Mouse (Mus musculus) forebrain, postnatal 0 days (tissue): ENCODE results near the gene Rnf8. TPM values are rescaled to one million over a fixed set of nuclear protein-coding genes. Genes with fewer than 3 reads are reported as not detected.
A peak's percentile ranks its signal among the peaks of the same experiment; 100 is the strongest.

Experiments used
- ATAC-seq: fragments of 200-750 bp; cut with Nextera tagmentation; 2 replicates; pipeline ENCODE4 v1.8.0; 2017; ENCODE audit warnings: mild to moderate bottlenecking, moderate library complexity
- DNase-seq: peaks from one replicate; pipeline ENCODE4 v3.0.0-alpha.2; 2015
- H3K27ac ChIP-seq: fragments of 300-500 bp; sonication (generic); 2 replicates; pipeline ENCODE4 v1.5.1; 2014; ENCODE audit warnings: low read depth, mild to moderate bottlenecking, antibody characterized with exemption, low read length, moderate library complexity, mixed read lengths
- H3K27me3 ChIP-seq: fragments of 300-500 bp; sonication (generic); 2 replicates; pipeline ENCODE4 v1.6.1; 2014; ENCODE audit warnings: mild to moderate bottlenecking, low read length, mixed read lengths; ENCODE audit not compliant: insufficient read depth
- H3K36me3 ChIP-seq: fragments of 300-500 bp; sonication (generic); 2 replicates; pipeline ENCODE4 v1.6.1; 2014; ENCODE audit warnings: mild to moderate bottlenecking, moderate library complexity; ENCODE audit not compliant: insufficient read depth
- H3K4me1 ChIP-seq: fragments of 300-500 bp; sonication (generic); 2 replicates; pipeline ENCODE4 v1.6.1; 2014; ENCODE audit warnings: antibody characterized with exemption; ENCODE audit not compliant: insufficient read depth
- H3K4me2 ChIP-seq: fragments of 300-500 bp; sonication (generic); 2 replicates; pipeline ENCODE4 v1.6.1; 2014; ENCODE audit warnings: low read depth, mild to moderate bottlenecking, moderate library complexity
- H3K4me3 ChIP-seq: fragments of 300-500 bp; sonication (generic); 2 replicates; pipeline ENCODE4 v1.5.1; 2014; ENCODE audit warnings: low read depth, low read length, mixed read lengths
- H3K9ac ChIP-seq: fragments of 300-500 bp; sonication (generic); 2 replicates; pipeline ENCODE4 v1.6.1; 2014; ENCODE audit warnings: mild to moderate bottlenecking
- H3K9me3 ChIP-seq: fragments of 300-500 bp; sonication (generic); 2 replicates; pipeline ENCODE4 v1.6.1; 2016; ENCODE audit warnings: low read length
- CTCF ChIP-seq: sonication (generic); IDR thresholded peaks from 2 replicates; pipeline ENCODE4 v1.5.1; 2016; ENCODE audit warnings: antibody characterized with exemption, control low read depth, low read depth
- WGBS: fragments of 180-500 bp; shearing (Covaris S2); extraction: QIAGEN DNeasy Blood & Tissue Kit; methylation state at CpG from one replicate; pipeline ENCODE4 v1.1.7; 2014; 5-methylcytosine and 5-hydroxymethylcytosine counted together
- polyA plus RNA-seq: library from polyadenylated mRNA; unstranded; fragments of >200 nt; fragmentation: Nextera tagmentation; extraction: Ambion mirVana; gene quantifications from 2 replicates; pipeline ENCODE4 v1.2.1, GENCODE M21; 2015
- total RNA-seq: library from RNA; depleted of rRNA; stranded (reverse); fragments of >200 nt; gene quantifications from 2 replicates; pipeline ENCODE4 v1.2.3, GENCODE M21; 2014; rRNA removed

Rnf8 gene
- total RNA-seq (49.0 and 50.3 TPM in 2 replicates), polyA plus RNA-seq (60.2 and 68.8 TPM in 2 replicates)

GRCm38 (mm10) chr17:29614115-29615023, at the start of gene Rnf8, which contains the start of gene Gm28043:
TSS of gene Rnf8 (plus strand) at chr17:29614790.
TSS of gene Gm28043 (plus strand) at chr17:29614876.
- peak within 1 kb of the TSS; percentile 83 for H3K4me2 ChIP-seq
- TF ChIP-seq CTCF, result peak; percentile 72
- ATAC-seq (peak; percentile 97), DNase-seq (peak; percentile 97)
- WGBS, result 2% methylated on average over 52 of the region's 52 CpGs
- peaks cover 7% of the 10 kb centered on the region; the same call in 1 of the 2 replicates for H3K36me3 ChIP-seq
- peak within 1 kb of the TSS; percentile 99 for H3K4me3 ChIP-seq
- H3K4me1 ChIP-seq, result peaks cover 16% of the 10 kb centered on the region; the same call in 1 of the 2 replicates
- H3K27me3 ChIP-seq, result no peaks in the 10 kb centered on the region
- peak within 1 kb of the TSS; percentile 94 for H3K27ac ChIP-seq
- no peaks in the 10 kb centered on the region for H3K9me3 ChIP-seq
- peak within 1 kb of the TSS; percentile 93 for H3K9ac ChIP-seq

- Histone ChIP-seq H3K27ac (no peak overlapping the region), H3K36me3 (peaks cover 19% of the 10 kb centered on the region), H3K27me3 (no peaks in the 10 kb centered on the region), H3K9ac (no peak overlapping the region), H3K9me3 (no peaks in the 10 kb centered on the region), H3K4me3 (no peak overlapping the region), H3K4me1 (no peaks in the 10 kb centered on the region), H3K4me2 (no peak overlapping the region)
- ATAC-seq (no peak), DNase-seq (no peak)
- TF ChIP-seq CTCF, result no peak
- 97% methylated on average over 5 of the region's 5 CpGs for WGBS
Observed at GRCm38 (mm10) chr17:29565521-29565920, 49.1 kb upstream of the Rnf8 start.

- H3K9ac ChIP-seq, result no peak overlapping the region
- H3K4me3 ChIP-seq, result no peak overlapping the region
- H3K27ac ChIP-seq, result no peak overlapping the region
- WGBS, result 92% methylated on average over 15 of the region's 15 CpGs
- ATAC-seq (no peak), DNase-seq (no peak)
- H3K4me1 ChIP-seq, result no peaks in the 10 kb centered on the region
- H3K9me3 ChIP-seq, result no peaks in the 10 kb centered on the region
- no peaks in the 10 kb centered on the region for H3K27me3 ChIP-seq
- H3K36me3 ChIP-seq, result peaks cover 40% of the 10 kb centered on the region
- H3K4me2 ChIP-seq, result no peak overlapping the region
- TF ChIP-seq CTCF, result no peak
Observed at GRCm38 (mm10) chr17:29568435-29568834, 46.2 kb upstream of the Rnf8 start.

- no peak overlapping the region for H3K27ac ChIP-seq
- no peak overlapping the region for H3K4me2 ChIP-seq
- no peak for DNase-seq
- no peaks in the 10 kb centered on the region for H3K4me1 ChIP-seq
- 73% methylated on average over 6 of the region's 6 CpGs for WGBS
- ATAC-seq, result no peak
- H3K27me3 ChIP-seq, result no peaks in the 10 kb centered on the region
- TF ChIP-seq CTCF, result no peak
- H3K4me3 ChIP-seq, result no peak overlapping the region
- H3K9me3 ChIP-seq, result no peaks in the 10 kb centered on the region
- H3K36me3 ChIP-seq, result peaks cover 52% of the 10 kb centered on the region
- no peak overlapping the region for H3K9ac ChIP-seq
Observed at GRCm38 (mm10) chr17:29569831-29570230, 44.8 kb upstream of the Rnf8 start.

- no peak for TF ChIP-seq CTCF
- no peak overlapping the region for H3K4me3 ChIP-seq
- H3K27ac ChIP-seq, result no peak overlapping the region
- DNase-seq (no peak), ATAC-seq (no peak)
- no peak overlapping the region for H3K9ac ChIP-seq
- H3K36me3 ChIP-seq, result peaks cover 58% of the 10 kb centered on the region
- 85% methylated on average over 4 of the region's 4 CpGs for WGBS
- H3K4me2 ChIP-seq, result no peak overlapping the region
- H3K27me3 ChIP-seq, result no peaks in the 10 kb centered on the region
- H3K9me3 ChIP-seq, result no peaks in the 10 kb centered on the region
- H3K4me1 ChIP-seq, result peaks cover 5% of the 10 kb centered on the region; the same call in 1 of the 2 replicates
Observed at GRCm38 (mm10) chr17:29579579-29580126, 34.9 kb upstream of the Rnf8 start.

- no peaks in the 10 kb centered on the region for H3K9me3 ChIP-seq
- no peak overlapping the region for H3K9ac ChIP-seq
- H3K4me2 ChIP-seq, result no peak overlapping the region
- H3K4me1 ChIP-seq, result peaks cover 5% of the 10 kb centered on the region; the same call in 1 of the 2 replicates
- DNase-seq (no peak), ATAC-seq (no peak)
- peaks cover 30% of the 10 kb centered on the region for H3K36me3 ChIP-seq
- no peak overlapping the region for H3K4me3 ChIP-seq
- no peak for TF ChIP-seq CTCF
- H3K27me3 ChIP-seq, result no peaks in the 10 kb centered on the region
- WGBS, result 68% methylated on average over 5 of the region's 5 CpGs
- no peak overlapping the region for H3K27ac ChIP-seq
Observed at GRCm38 (mm10) chr17:29583569-29583968, 31.0 kb upstream of the Rnf8 start.

GRCm38 (mm10) chr17:29584306-29584705, 30.3 kb upstream of the Rnf8 start:
- Histone ChIP-seq H3K4me2 (no peak overlapping the region), H3K9me3 (no peaks in the 10 kb centered on the region), H3K4me3 (no peak overlapping the region), H3K9ac (no peak overlapping the region), H3K36me3 (peaks cover 23% of the 10 kb centered on the region), H3K4me1 (peaks cover 5% of the 10 kb centered on the region; the same call in 1 of the 2 replicates), H3K27me3 (no peaks in the 10 kb centered on the region), H3K27ac (no peak overlapping the region; the same call in 1 of the 2 replicates)
- DNase-seq (no peak), ATAC-seq (peak; percentile 30; the same call in 1 of the 2 replicates)
- WGBS, result 64% methylated on average over 5 of the region's 5 CpGs
- TF ChIP-seq CTCF, result no peak
